Mouse (Mus musculus) thymus, adult 18-20 months (tissue): ENCODE data around the gene Gm4565.
"Not testable (repeated sequence)": the region's sequence is repeated elsewhere in the genome, so short reads cannot be mapped to it uniquely, and the experiment has no call there.

Experiments
- DNase-seq, 2 experiments: peaks; one replicate each; pipeline ENCODE4 v3.0.0; 2022; ENCODE audit warnings: mixed read lengths in 2 of 2

The Gm4565 gene

GRCm38 (mm10) chr7:22588027-22588426, at the start of gene Gm4565:
Gene Gm4565, minus strand, starts transcription at chr7:22588127.
- DNase-seq, result not testable (repeated sequence)

- not testable (repeated sequence) for DNase-seq
Observed at GRCm38 (mm10) chr7:22565243-22565642, 22.7 kb downstream of the Gm4565 start, which contains the start of gene Gm4201. Gene Gm4201, minus strand, starts transcription at chr7:22565343.

GRCm38 (mm10) chr7:22534787-22535186, 53.1 kb downstream of the Gm4565 start, which contains the start of gene Gm8677:
Gene Gm8677, minus strand, starts transcription at chr7:22534887.
- DNase-seq, result not testable (repeated sequence)
